Mouse (Mus musculus) bone marrow, adult 2 months (tissue): ENCODE data around the gene Lman2.

Source experiments
- CTCF ChIP-seq: fragments of 200-500 bp; IDR thresholded peaks from 2 replicates; pipeline ENCODE4 v1.5.1; 2011; ENCODE audit warnings: low read length, control low read depth; ENCODE audit not compliant: control insufficient read depth, insufficient read depth
- POLR2A ChIP-seq: fragments of 200-500 bp; IDR thresholded peaks from 2 replicates; pipeline ENCODE4 v1.6.1; 2011; ENCODE audit warnings: low read depth, mild to moderate bottlenecking, control low read depth, low read length, borderline replicate concordance; ENCODE audit not compliant: control insufficient read depth

DNA sequence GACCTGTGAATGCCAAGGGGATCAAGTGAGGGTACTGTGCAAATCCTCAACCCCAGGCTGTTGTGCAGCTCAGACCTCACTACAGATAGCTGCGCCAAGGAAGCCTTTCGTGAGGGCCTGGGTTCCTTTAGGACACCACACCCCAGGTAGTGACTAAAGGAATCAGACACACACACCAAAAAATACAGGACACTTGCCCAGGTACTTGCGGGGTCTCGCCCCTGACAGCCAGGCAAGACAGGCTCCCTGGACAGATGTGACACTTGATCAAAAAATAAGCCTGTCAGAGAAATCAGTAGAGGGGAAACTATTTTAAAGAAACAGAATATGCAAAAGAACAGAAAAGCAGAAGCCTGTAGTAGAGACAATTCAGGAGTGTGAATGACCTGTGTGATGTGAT lies 33.9 kb downstream of the Lman2 start:
- TF ChIP-seq CTCF (no peak), POLR2A (no peak)
